In genomic region chr9:62980162-62980776, GRCm38 (mm10) we compare ENCODE assay signal across 8 mouse cellular contexts. TPM values are rescaled to one million over a fixed set of nuclear protein-coding genes. Genes with fewer than 3 reads are reported as not detected.
DNase-seq lines count a peak whose midpoint lies in the region; ATAC-seq and TF ChIP-seq lines count a peak whose summit lies in the region.

No protein-coding gene starts in this region.

- H3K4me2 ChIP-seq in heart, embryonic 12.5 days: peak overlapping the region; percentile 94
- peak overlapping the region; percentile 59 for H3K4me2 ChIP-seq in kidney, postnatal 0 days (ENCODE audit: low read length)

- peak; percentile 20; the same call in 1 of the 2 replicates for ATAC-seq in common myeloid progenitor, adult 5-6 weeks (replicated peaks; ENCODE audit: low read depth, poor library complexity, severe bottlenecking)
- peak; percentile 85 for ATAC-seq in heart, embryonic 12.5 days (ENCODE audit: insufficient number of reproducible peaks, low FRiP score)
- ATAC-seq in kidney, postnatal 0 days (replicated peaks; ENCODE audit: low FRiP score, low read depth): peak; percentile 68
- ATAC-seq in neutrophil, adult 5-6 weeks (ENCODE audit: extremely low read depth, insufficient number of reproducible peaks, low FRiP score, poor library complexity, severe bottlenecking): peak; percentile 17; the same call in 1 of the 2 replicates

- no peaks in the 10 kb centered on the region for H3K9me3 ChIP-seq in heart, embryonic 12.5 days (replicated peaks)
- no peaks in the 10 kb centered on the region for H3K9me3 ChIP-seq in kidney, postnatal 0 days (replicated peaks; ENCODE audit: low read length)

- H3K4me3 ChIP-seq in heart, embryonic 12.5 days: peak overlapping the region; percentile 98
- H3K4me3 ChIP-seq in kidney, postnatal 0 days (replicated peaks; ENCODE audit: low read depth, low read length): peak overlapping the region; percentile 97
- peak overlapping the region; percentile 80 for H3K4me3 ChIP-seq in lung, adult 2 months (replicated peaks; ENCODE audit: extremely low read depth, low read depth, low read length)

- no peak for TF ChIP-seq POLR2A in lung, adult 2 months (IDR thresholded peaks at IDR 0.05; ENCODE audit: borderline replicate concordance, extremely low read depth, low read depth, low read length)

- H3K36me3 ChIP-seq in heart, embryonic 12.5 days: no peaks in the 10 kb centered on the region
- H3K36me3 ChIP-seq in kidney, postnatal 0 days (ENCODE audit: insufficient read depth, low read length): no peaks in the 10 kb centered on the region

- WGBS in heart, embryonic 12.5 days: 0% methylated on average over 54 of the region's 63 CpGs
- WGBS in kidney, postnatal 0 days: 0% methylated on average over 47 of the region's 63 CpGs
- under 1% methylated on average over 53 of the region's 63 CpGs for WGBS in lung, adult 2 months

- H3K27me3 ChIP-seq in heart, embryonic 12.5 days (replicated peaks): no peaks in the 10 kb centered on the region
- no peaks in the 10 kb centered on the region for H3K27me3 ChIP-seq in kidney, postnatal 0 days (ENCODE audit: insufficient read depth, low read length)

- peaks cover 18% of the 10 kb centered on the region for H3K4me1 ChIP-seq in heart, embryonic 12.5 days (replicated peaks)
- peaks cover 9% of the 10 kb centered on the region; the same call in 1 of the 2 replicates for H3K4me1 ChIP-seq in kidney, postnatal 0 days (replicated peaks; ENCODE audit: insufficient read depth, low read length)
- H3K4me1 ChIP-seq in lung, adult 2 months (ENCODE audit: control insufficient read depth, insufficient read depth, low read length): peaks cover 9% of the 10 kb centered on the region

- no peak for TF ChIP-seq CTCF in kidney, postnatal 0 days (IDR thresholded peaks at IDR 0.05; ENCODE audit: low read depth)
- no peak for TF ChIP-seq CTCF in lung, adult 2 months (IDR thresholded peaks at IDR 0.05; ENCODE audit: insufficient read depth, low read length)

- peak overlapping the region; percentile 98 for H3K9ac ChIP-seq in heart, embryonic 12.5 days
- peak overlapping the region; percentile 92 for H3K9ac ChIP-seq in kidney, postnatal 0 days (ENCODE audit: low read depth, low read length)

- peak; percentile 30 to 33 for DNase-seq in lung, adult 18-20 months
- no peak for DNase-seq in lung, postnatal 10 days
- DNase-seq in kidney, postnatal 0 days (ENCODE audit: low spot score): peak; percentile 54
- DNase-seq in lung, adult 2 months: peak; percentile 60
- peak; percentile 39 to 70 for DNase-seq in thymus, postnatal 10 days (ENCODE audit: low spot score in 2 of 2)

- peak overlapping the region; percentile 96 for H3K27ac ChIP-seq in heart, embryonic 12.5 days (ENCODE audit: poor library complexity, severe bottlenecking)
- peak overlapping the region; percentile 98 for H3K27ac ChIP-seq in kidney, postnatal 0 days

RNA-seq across cellular contexts. Expression of gene Pias1, which starts 7.5 kb away (rescaled TPM):
- total RNA-seq in common myeloid progenitor, adult 5-6 weeks (2017): 34.5 and 49.8 TPM in 2 replicates
- polyA plus RNA-seq in heart, embryonic 12.5 days (2016; fragmentation: Nextera tagmentation; extraction: Ambion mirVana): 42.9 TPM in 2 replicates
- 48.6 and 51.5 TPM in 2 replicates for polyA plus RNA-seq in kidney, postnatal 0 days (2015; fragmentation: Nextera tagmentation; extraction: Ambion mirVana)
- polyA plus RNA-seq in lung, adult 2 months (2012; rRNA removed): 25.4 and 36.5 TPM in 2 replicates
- 78.0 and 84.1 TPM in 2 replicates for total RNA-seq in neutrophil, adult 5-6 weeks (2017)

Comparison
In these comparisons a context has a peak if more than half of its experiments do, and no peak if none do; other contexts are left out.
1. ATAC-seq: peak in every context shown above with its lines; median percentile 85 in heart, embryonic 12.5 days; 68 in kidney, postnatal 0 days; 20 in common myeloid progenitor, adult 5-6 weeks; 17 in neutrophil, adult 5-6 weeks.